Mouse (Mus musculus): Measurements from ENCODE around the gene Kpna6.

Gene Kpna6

DNA sequence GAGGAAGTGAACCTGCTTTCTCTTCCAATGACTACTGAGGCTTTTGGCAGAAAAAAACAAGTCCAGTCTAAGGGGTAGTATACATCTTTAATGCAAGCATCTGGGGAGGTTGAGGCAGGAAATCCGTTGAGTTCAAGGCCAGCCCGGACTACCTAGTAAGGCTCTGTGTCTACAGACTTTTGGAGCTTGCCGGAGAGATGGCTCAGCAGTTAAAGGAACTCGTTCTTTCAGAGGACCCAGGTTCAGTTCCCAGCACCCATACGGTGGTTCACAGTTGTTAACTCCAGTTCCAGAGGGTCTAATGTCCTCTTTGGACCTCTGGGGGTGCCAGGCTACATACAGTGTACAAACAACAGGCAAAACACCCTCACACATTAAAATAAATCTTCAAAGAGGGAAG lies 54.5 kb downstream of the Kpna6 start:
- DNase-seq (ENCODE audit: low spot score in 2 of 2) = no peak

DNA sequence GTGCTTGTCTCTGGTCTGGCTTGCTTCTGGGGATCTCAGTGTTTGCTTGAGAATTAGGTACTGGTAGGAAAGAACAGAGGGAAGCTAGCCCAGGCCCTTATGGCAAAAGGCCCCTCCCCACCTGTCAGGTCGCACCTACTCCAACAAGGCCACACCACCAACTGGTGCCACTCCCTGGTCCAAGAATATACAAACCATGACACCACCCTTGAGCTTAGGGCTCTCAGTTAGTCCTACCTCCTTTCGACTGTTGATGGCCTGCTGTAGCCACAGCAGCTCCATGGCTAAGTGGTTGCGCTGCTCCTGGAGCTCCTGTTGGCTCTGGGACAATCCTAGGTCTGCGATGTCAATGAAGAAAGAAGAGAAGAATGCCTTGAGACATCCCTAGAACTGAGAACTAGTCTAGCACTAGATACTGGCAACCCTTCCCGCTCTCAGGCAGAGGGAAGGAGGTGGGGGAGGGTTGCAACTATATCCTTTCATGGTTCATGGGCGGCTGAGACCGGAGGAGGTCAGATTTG lies 55.4 kb downstream of the Kpna6 start:
- DNase-seq (ENCODE audit: low spot score in 2 of 2) = no peak

DNA sequence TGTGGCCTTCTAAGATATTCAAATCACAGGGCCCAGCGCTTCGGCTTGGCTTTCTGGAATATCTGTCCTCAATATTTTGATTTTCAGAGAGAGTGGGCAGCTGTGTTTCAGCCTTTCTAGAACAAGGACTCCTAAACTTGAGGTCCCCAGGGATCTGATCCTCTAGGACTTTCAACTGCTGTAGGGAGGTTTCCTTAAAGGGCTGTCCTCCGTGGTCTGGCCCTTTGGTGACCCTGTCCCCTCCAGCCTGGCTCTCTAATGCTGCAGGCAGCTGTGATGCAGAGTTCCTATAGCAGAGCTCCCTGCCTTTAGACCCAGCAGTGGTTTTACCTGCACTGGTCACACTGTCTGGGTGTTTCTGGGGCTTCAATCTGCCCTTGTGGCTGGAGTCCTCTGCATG lies 55.9 kb downstream of the Kpna6 start:
- DNase-seq (ENCODE audit: low spot score in 2 of 2) = no peak

DNA sequence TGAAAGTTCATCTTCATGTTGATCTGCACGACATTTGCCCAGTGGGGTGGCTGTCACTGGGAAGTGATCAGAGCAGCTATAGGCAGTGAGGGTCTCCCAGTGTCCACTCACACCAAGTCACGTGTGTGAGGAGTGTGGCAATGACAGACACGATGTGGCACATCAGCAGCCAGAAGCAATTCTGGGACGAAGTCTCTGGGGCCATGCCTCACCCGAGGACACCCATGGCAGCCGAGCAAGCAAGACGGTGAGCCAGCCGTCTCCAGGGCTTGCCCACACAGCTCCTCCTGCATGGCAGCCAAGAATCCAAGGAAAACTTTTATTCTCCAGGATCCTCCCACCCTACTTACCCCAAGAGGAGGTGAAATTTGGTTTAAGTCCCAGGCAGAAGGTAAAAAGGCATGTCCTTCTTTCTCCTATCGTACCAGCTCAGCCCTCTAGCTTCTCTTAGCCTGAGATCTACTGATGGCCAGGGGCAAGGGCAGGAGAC lies 56.7 kb downstream of the Kpna6 start:
- DNase-seq (ENCODE audit: low spot score in 2 of 2) = no peak

DNA sequence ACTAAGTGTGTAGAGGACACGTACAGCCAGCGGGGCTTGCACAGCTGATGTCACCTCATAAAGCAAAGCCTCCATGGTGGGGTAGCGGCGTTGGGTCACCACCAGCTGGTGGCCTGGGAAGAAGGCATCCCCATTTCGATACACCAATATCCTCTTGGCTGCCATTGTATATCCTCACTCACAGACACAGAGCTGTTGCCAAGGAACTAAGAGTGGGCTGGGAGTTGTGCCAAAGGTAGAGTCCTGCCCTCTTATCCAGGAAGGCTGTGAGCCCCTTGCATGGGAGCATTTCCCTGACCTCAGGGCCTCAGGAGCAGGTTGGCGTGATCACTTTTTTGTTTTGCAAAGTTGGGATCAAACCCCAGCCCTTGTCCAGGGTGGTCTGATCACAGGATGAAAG lies 58.5 kb downstream of the Kpna6 start, which contains the start of gene Dcdc2b:
Gene Dcdc2b (minus strand): TSS at position 165 of the 400 bp plus-strand sequence.
- no peak for DNase-seq (ENCODE audit: low spot score in 2 of 2)

DNA sequence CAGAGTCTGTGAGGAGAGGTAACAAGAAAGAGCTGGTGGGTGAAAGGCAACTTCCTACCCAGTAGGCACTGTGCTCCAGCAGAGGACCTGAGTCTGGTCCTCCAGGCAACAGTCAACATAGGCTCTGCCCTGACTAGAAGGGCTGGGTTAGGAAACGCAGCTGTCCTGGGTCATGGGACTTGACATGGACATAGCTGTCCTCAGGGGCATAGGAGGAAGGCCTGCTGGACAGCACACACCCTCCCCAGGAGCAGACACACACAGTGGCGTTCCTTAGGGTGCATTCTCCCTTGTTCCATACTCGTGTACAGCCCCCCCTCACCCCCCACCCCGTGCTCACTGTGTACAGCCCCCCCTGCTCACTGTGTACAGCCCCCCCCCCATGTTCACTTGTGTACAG lies 62.1 kb downstream of the Kpna6 start:
- DNase-seq (ENCODE audit: low spot score in 2 of 2) = no peak

DNA sequence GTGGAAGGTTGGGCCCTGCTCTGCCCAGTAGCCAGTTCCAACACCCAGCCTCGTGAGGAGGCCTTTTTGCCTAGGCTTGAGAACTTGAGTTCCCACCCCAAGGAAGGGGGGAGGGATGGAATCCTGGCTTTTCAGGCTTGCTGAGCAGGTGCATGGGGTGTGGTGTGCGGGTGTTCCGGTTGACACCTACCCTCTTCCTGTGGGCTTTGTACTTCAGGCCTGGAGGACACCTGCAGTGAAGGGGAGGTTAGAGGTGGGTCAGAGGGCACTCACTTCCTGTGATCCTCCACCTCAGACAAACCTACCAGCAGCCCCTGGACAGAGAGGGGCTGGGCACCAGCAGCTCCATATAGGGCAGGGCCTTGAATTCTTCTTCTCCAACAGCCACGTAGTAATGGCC lies 62.5 kb downstream of the Kpna6 start:
- no peak for DNase-seq (ENCODE audit: low spot score in 2 of 2)

DNA sequence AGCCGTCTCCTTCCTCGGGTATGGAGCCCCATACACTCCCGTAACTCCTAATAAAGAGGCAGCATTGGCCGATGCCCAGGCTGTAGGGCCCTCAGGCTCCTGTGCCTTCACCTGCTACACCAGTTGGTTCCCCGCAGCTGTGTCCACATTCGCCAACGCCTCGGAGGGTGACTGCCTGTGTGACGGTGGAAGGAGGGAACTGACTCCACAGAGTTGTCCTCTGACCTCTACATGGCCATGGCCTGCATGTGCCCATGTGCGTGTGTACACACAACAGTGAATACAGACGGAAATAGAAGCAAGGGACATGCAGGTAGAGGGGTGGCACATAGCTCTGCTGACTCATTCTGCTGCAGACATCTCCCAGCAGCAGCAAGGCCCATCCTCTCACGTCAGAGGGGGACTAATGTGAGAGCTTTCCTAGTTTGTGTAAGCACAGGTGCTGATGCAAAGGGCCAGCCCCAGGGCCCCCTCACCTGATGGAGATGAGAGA lies 63.4 kb downstream of the Kpna6 start:
- no peak for DNase-seq (ENCODE audit: low spot score in 2 of 2)

DNA sequence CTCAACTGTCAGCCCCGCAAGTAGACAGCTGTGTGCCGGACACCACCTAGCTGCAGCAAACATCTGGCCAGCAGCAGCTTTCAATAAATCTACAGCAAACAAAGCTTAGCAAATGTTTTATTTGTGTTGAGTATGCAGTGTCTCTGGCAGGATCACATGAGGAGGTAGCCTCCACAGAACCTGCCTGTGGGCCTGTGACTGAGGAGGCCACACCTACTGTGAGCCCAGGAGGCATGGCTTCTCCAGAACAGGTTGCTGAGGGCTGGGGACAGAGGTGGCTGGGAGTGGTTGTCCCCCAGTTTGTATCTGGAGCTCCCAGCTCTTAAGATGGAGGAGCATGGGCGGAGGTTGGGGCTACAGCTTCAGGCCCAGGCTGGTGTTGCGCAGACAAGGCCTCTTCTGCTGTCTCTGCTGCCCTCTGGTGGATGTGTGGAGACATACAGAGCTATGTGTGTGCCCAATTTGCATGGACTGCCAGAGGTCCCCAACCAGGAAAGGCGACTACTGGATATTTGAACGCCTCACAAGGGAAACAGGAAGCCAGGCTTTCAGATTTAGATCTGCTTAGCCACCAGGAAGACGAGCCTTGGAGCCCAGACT lies 64.0 kb downstream of the Kpna6 start:
- peak; percentile 67 to 81 for DNase-seq (ENCODE audit: low spot score in 2 of 2)

DNA sequence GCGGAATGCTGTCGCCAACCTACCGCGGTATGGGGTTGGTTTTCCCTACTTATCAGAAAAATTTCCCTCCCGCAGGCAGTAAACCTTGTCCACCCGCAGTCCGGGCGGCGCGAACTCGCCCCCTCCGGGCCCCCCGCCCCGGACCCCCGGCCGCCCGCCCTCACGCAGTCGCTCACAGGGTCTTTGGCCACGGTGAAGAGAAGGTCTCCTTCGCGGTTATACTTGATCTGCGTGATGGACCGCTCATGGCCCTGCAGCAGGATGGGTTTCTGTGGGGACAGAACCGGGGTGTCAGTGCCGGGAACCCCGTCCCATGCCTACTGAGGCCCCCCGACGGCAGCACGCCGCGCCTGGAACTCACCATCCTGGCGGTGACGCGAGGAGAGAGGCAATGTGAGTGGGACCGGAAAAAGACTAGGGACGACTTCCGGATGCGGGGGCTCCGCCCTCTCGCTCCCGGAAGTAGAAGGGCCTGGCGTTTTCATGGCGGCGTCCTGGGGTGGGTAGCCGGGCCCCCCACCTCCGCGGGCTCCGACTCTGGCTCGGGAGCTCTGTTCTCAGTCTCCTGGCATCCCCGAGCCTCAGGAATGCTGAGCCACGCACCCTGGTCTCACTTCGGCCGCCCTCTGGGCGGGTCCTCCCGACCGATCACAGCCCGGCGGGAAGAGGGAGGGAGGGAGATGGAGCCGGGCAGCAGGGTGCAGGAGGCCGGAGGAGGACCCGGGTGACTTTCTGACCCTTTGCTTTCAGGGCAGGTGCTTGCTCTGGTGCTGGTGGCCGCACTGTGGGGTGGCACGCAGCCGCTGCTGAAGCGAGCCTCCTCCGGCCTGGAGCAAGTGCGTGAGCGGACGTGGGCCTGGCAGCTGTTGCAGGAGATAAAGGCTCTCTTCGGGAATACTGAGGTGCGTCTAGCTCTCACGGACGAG lies 72.1 kb downstream of the Kpna6 start, which contains the start of the genes Eif3i and Tmem234:
Gene Eif3i (minus strand): TSS at position 416 of the 926 bp plus-strand sequence.
Gene Tmem234 (plus strand): TSS at position 436 of the 926 bp plus-strand sequence.
- peak; percentile 79 to 83 for DNase-seq (ENCODE audit: low spot score in 2 of 2)
